Mouse (Mus musculus) neural tube, embryonic 14.5 days (tissue): Measurements from ENCODE around the gene Ubxn11. TPM values are rescaled to one million over a fixed set of nuclear protein-coding genes. Genes with fewer than 3 reads are reported as not detected.

Source experiments
- ATAC-seq: fragments of 200-750 bp; cut with Nextera tagmentation; 2 replicates; pipeline ENCODE4 v1.8.0; 2017; ENCODE audit warnings: low read depth, mild to moderate bottlenecking, moderate TSS enrichment, moderate library complexity
- H3K27ac ChIP-seq: fragments of 300-500 bp; sonication (generic); 2 replicates; pipeline ENCODE4 v1.5.1; 2014; ENCODE audit warnings: low read depth, mild to moderate bottlenecking, control low read depth, low read length, moderate library complexity, mixed read lengths
- H3K27me3 ChIP-seq: fragments of 300-500 bp; sonication (generic); 2 replicates; pipeline ENCODE4 v1.6.1; 2014; ENCODE audit warnings: low read length; ENCODE audit not compliant: control insufficient read depth, insufficient read depth
- H3K36me3 ChIP-seq: fragments of 300-500 bp; sonication (generic); 2 replicates; pipeline ENCODE4 v1.6.1; 2014; ENCODE audit warnings: low read length, mixed read lengths; ENCODE audit not compliant: control insufficient read depth, insufficient read depth
- H3K4me1 ChIP-seq: fragments of 300-500 bp; sonication (generic); 2 replicates; pipeline ENCODE4 v1.6.1; 2014; ENCODE audit warnings: low read length; ENCODE audit not compliant: control insufficient read depth, insufficient read depth
- H3K4me2 ChIP-seq: fragments of 300-500 bp; sonication (generic); 2 replicates; pipeline ENCODE4 v1.6.1; 2014; ENCODE audit warnings: mild to moderate bottlenecking, low read depth, low read length, control low read depth
- H3K4me3 ChIP-seq: fragments of 300-500 bp; sonication (generic); 2 replicates; pipeline ENCODE4 v1.5.1; 2014; ENCODE audit warnings: low read depth, low read length, control low read depth, mixed read lengths
- H3K9ac ChIP-seq: fragments of 300-500 bp; sonication (generic); replicated peaks from 2 replicates; pipeline ENCODE4 v1.6.1; 2014; ENCODE audit warnings: low read depth, mild to moderate bottlenecking, control low read depth, low read length, mixed read lengths
- H3K9me3 ChIP-seq: fragments of 300-500 bp; sonication (generic); 2 replicates; pipeline ENCODE4 v1.6.1; 2016; ENCODE audit warnings: low read length; ENCODE audit not compliant: control insufficient read depth
- WGBS: fragments of 180-500 bp; shearing (Covaris S2); extraction: QIAGEN DNeasy Blood & Tissue Kit; methylation state at CpG from one replicate; pipeline ENCODE4 v1.1.7; 2014; 5-methylcytosine and 5-hydroxymethylcytosine counted together
- polyA plus RNA-seq: library from polyadenylated mRNA; unstranded; fragments of >200 nt; fragmentation: Nextera tagmentation; extraction: Ambion mirVana; gene quantifications from 2 replicates; pipeline ENCODE4 v1.2.1, GENCODE M21; 2014

Ubxn11 gene
- polyA plus RNA-seq, 1 experiment from 2014 or later = 26.9 TPM

GRCm38 (mm10) chr4:134120192-134120805, 17.9 kb downstream of the Ubxn11 start:
- H3K4me3 ChIP-seq = no peak overlapping the region
- no peaks in the 10 kb centered on the region for H3K9me3 ChIP-seq
- H3K27me3 ChIP-seq = no peaks in the 10 kb centered on the region
- no peak overlapping the region for H3K27ac ChIP-seq
- H3K36me3 ChIP-seq = no peaks in the 10 kb centered on the region
- H3K4me2 ChIP-seq = no peak overlapping the region
- H3K4me1 ChIP-seq = no peaks in the 10 kb centered on the region
- ATAC-seq = no peak
- no peak overlapping the region for H3K9ac ChIP-seq
- 82% methylated on average over 6 of the region's 6 CpGs for WGBS

- ATAC-seq = no peak
- Histone ChIP-seq H3K9me3 (no peaks in the 10 kb centered on the region), H3K4me2 (no peak overlapping the region), H3K4me3 (no peak overlapping the region), H3K4me1 (no peaks in the 10 kb centered on the region), H3K27me3 (no peaks in the 10 kb centered on the region), H3K27ac (no peak overlapping the region), H3K9ac (no peak overlapping the region), H3K36me3 (no peaks in the 10 kb centered on the region)
- WGBS = 89% methylated on average over 4 of the region's 4 CpGs
Observed at GRCm38 (mm10) chr4:134120916-134121315, 18.5 kb downstream of the Ubxn11 start.

- Histone ChIP-seq H3K27ac (no peak overlapping the region), H3K9ac (no peak overlapping the region), H3K27me3 (no peaks in the 10 kb centered on the region), H3K4me1 (no peaks in the 10 kb centered on the region), H3K4me2 (no peak overlapping the region), H3K36me3 (no peaks in the 10 kb centered on the region), H3K4me3 (no peak overlapping the region), H3K9me3 (no peaks in the 10 kb centered on the region)
- ATAC-seq = no peak
- 37% methylated on average over 4 of the region's 4 CpGs for WGBS
Observed at GRCm38 (mm10) chr4:134121571-134121970, 19.2 kb downstream of the Ubxn11 start.

GRCm38 (mm10) chr4:134122281-134122680, 19.9 kb downstream of the Ubxn11 start:
- no peak overlapping the region for H3K4me2 ChIP-seq
- H3K9ac ChIP-seq = no peak overlapping the region
- no peaks in the 10 kb centered on the region for H3K9me3 ChIP-seq
- peaks cover 2% of the 10 kb centered on the region; the same call in 1 of the 2 replicates for H3K4me1 ChIP-seq
- no peak overlapping the region for H3K4me3 ChIP-seq
- 45% methylated on average over 3 of the region's 3 CpGs for WGBS
- H3K27me3 ChIP-seq = no peaks in the 10 kb centered on the region
- no peak for ATAC-seq
- H3K36me3 ChIP-seq = no peaks in the 10 kb centered on the region
- H3K27ac ChIP-seq = no peak overlapping the region

- Histone ChIP-seq H3K27ac (no peak overlapping the region), H3K27me3 (no peaks in the 10 kb centered on the region), H3K4me1 (peaks cover 10% of the 10 kb centered on the region; the same call in 1 of the 2 replicates), H3K9ac (no peak overlapping the region), H3K4me2 (no peak overlapping the region), H3K36me3 (no peaks in the 10 kb centered on the region), H3K9me3 (no peaks in the 10 kb centered on the region), H3K4me3 (no peak overlapping the region)
- ATAC-seq = no peak
- 93% methylated on average over 6 of the region's 6 CpGs for WGBS
Observed at GRCm38 (mm10) chr4:134123147-134123546, 20.8 kb downstream of the Ubxn11 start.

- Histone ChIP-seq H3K4me2 (no peak overlapping the region), H3K4me1 (peaks cover 11% of the 10 kb centered on the region; the same call in 1 of the 2 replicates), H3K4me3 (no peak overlapping the region), H3K36me3 (no peaks in the 10 kb centered on the region), H3K9me3 (no peaks in the 10 kb centered on the region), H3K9ac (no peak overlapping the region), H3K27me3 (no peaks in the 10 kb centered on the region), H3K27ac (no peak overlapping the region)
- 28% methylated on average over 17 of the region's 17 CpGs for WGBS
- ATAC-seq = no peak
Observed at GRCm38 (mm10) chr4:134123680-134124551, 21.5 kb downstream of the Ubxn11 start.

- Histone ChIP-seq H3K4me2 (no peak overlapping the region), H3K27ac (no peak overlapping the region), H3K36me3 (no peaks in the 10 kb centered on the region), H3K9ac (no peak overlapping the region), H3K4me1 (peaks cover 11% of the 10 kb centered on the region; the same call in 1 of the 2 replicates), H3K27me3 (no peaks in the 10 kb centered on the region), H3K4me3 (no peak overlapping the region), H3K9me3 (no peaks in the 10 kb centered on the region)
- 94% methylated on average over 15 of the region's 15 CpGs for WGBS
- ATAC-seq = no peak
Observed at GRCm38 (mm10) chr4:134125383-134126060, 23.2 kb downstream of the Ubxn11 start.

- Histone ChIP-seq H3K9me3 (no peaks in the 10 kb centered on the region), H3K27ac (no peak overlapping the region), H3K9ac (0 out of 2 replicates have a peak overlapping the region, but pooled peaks have one; percentile 25), H3K4me1 (peaks cover 11% of the 10 kb centered on the region; the same call in 1 of the 2 replicates), H3K4me3 (no peak overlapping the region), H3K27me3 (no peaks in the 10 kb centered on the region), H3K4me2 (no peak overlapping the region), H3K36me3 (no peaks in the 10 kb centered on the region)
- WGBS = 86% methylated on average over 21 of the region's 21 CpGs
- ATAC-seq = no peak
Observed at GRCm38 (mm10) chr4:134126300-134127120, 24.1 kb downstream of the Ubxn11 start.
